Comparison of ENCODE assay signal across 9 mouse cellular contexts in the genomic region with DNA sequence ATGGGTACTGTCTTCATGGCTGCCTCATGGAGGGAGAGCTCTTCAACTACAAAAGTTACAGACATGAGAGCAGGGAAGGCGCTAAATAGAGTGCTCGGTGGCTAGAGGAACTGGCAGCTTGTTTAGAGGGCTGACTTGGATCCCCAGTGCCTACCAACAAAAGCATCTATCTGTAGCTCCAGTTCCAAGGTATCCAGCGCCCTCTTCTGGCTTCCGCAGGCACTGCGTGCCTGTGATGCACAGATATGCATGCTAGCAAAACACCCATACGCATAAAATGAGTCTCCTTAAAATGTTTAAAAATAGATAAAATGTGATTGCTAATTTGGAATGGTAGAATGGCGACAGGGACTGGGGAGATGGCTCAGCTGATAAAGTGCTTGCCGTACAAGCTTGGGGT. TPM values are rescaled to one million over a fixed set of nuclear protein-coding genes. Genes with fewer than 3 reads are reported as not detected.
DNase-seq lines count a peak whose midpoint lies in the region; ATAC-seq and TF ChIP-seq lines count a peak whose summit lies in the region.
"Had no signal": no experiment of that assay in that cellular context is flagged by ENCODE, and none has a peak within 500 bp of the region (broad histone marks: within the 10 kb centered on the region; RNA-seq: fewer than 3 reads in every experiment).

No protein-coding gene starts in this region.

- H3K36me3 ChIP-seq in E14TG2a.4 (ENCODE audit: insufficient read depth, low read length) = no peaks in the 10 kb centered on the region

- no peaks in the 10 kb centered on the region for H3K9me3 ChIP-seq in E14TG2a.4 (ENCODE audit: low read length)

- 0 out of 2 replicates have a peak, but pooled peaks have one; percentile 33 for ATAC-seq in megakaryocyte progenitor cell, adult 5-6 weeks (replicated peaks; ENCODE audit: poor library complexity)

- no peaks in the 10 kb centered on the region for H3K27me3 ChIP-seq in E14TG2a.4 (ENCODE audit: insufficient read depth, low read length)

- H3K4me3 ChIP-seq in E14TG2a.4 (replicated peaks; ENCODE audit: low read length) = no peak overlapping the region

- peak; percentile 56 to 77 for DNase-seq in cerebellum, postnatal 14 days
- DNase-seq in cerebellum, adult 9-10 months = no peak
- peak; percentile 47 to 74 for DNase-seq in left cerebral cortex, postnatal 14 days (ENCODE audit: low spot score in 2 of 2)
- no peak for DNase-seq in left cerebral cortex, adult 8-10 months (ENCODE audit: low spot score in 2 of 2)
- no peak for DNase-seq in frontal cortex, adult 2 months (ENCODE audit: extremely low spot score in 1 of 2, low spot score in 1 of 2)
- DNase-seq in heart, adult 9 months (ENCODE audit: low spot score in 2 of 2) = no peak

- peaks cover 11% of the 10 kb centered on the region; the same call in 1 of the 2 replicates for H3K4me1 ChIP-seq in E14TG2a.4 (replicated peaks; ENCODE audit: low read depth, low read length)

- TF ChIP-seq CTCF in E14TG2a.4 (conservative IDR thresholded peaks at IDR 0.05; ENCODE audit: low read length) = peak; percentile 93

- intact Hi-C loops in left cerebral cortex, postnatal 14 days (cut with DNase I) = no loop called here

RNA-seq across cellular contexts. Expression of a gene that starts 5.2 kb away (rescaled TPM):
- total RNA-seq in left cerebral cortex, postnatal 14 days (2021) = 10 to 100 TPM; 41.4 to 44.3 TPM
- total RNA-seq in left cerebral cortex, adult 8-10 months (2022) = 10 to 100 TPM; 42.5 to 65.6 (median 47.0) TPM
- total RNA-seq in megakaryocyte progenitor cell, adult 5-6 weeks (2015) = not detected in 2 replicates
- total RNA-seq in megakaryocyte progenitor cell, adult 5-6 weeks (2017) = not detected in 2 replicates
- 53.8 and 54.8 TPM in 2 replicates for polyA plus RNA-seq in frontal cortex, adult 2 months (2012; rRNA removed)
- total RNA-seq: heart, adult 8-10 months had no signal

RNA-seq across cellular contexts. Expression of a gene that starts 21.7 kb away (rescaled TPM):
- total RNA-seq in left cerebral cortex, postnatal 14 days (2021) = 1 to 10 TPM; 6.6 to 7.5 TPM
- total RNA-seq in left cerebral cortex, adult 8-10 months (2022) = 10 to 100 TPM in 1 of 4 experiments, 1 to 10 TPM in 3; 6.5 to 11.3 (median 7.9) TPM
- total RNA-seq in megakaryocyte progenitor cell, adult 5-6 weeks (2015) = 0.78 and 0.79 TPM in 2 replicates
- total RNA-seq in megakaryocyte progenitor cell, adult 5-6 weeks (2017) = 2.9 TPM in 1 of 2 replicates, not detected in the other
- 13.8 and 14.7 TPM in 2 replicates for polyA plus RNA-seq in frontal cortex, adult 2 months (2012; rRNA removed)

RNA-seq across cellular contexts. Expression of a gene that starts 51.2 kb away (rescaled TPM):
- 100 to 1,000 TPM; 158 to 184 TPM for total RNA-seq in left cerebral cortex, postnatal 14 days (2021)
- 100 to 1,000 TPM; 102 to 119 (median 108) TPM for total RNA-seq in left cerebral cortex, adult 8-10 months (2022)
- total RNA-seq in megakaryocyte progenitor cell, adult 5-6 weeks (2015) = not detected in 2 replicates
- total RNA-seq in megakaryocyte progenitor cell, adult 5-6 weeks (2017) = 0.07 TPM in 1 of 2 replicates, not detected in the other
- 129 and 152 TPM in 2 replicates for polyA plus RNA-seq in frontal cortex, adult 2 months (2012; rRNA removed)

Comparison
In these comparisons a context has a peak if more than half of its experiments do, and no peak if none do; other contexts are left out.
1. DNase-seq: peak in cerebellum, postnatal 14 days (2 of 2) and left cerebral cortex, postnatal 14 days (2 of 2); none in cerebellum, adult 9-10 months (single experiment), left cerebral cortex, adult 8-10 months (0 of 2), frontal cortex, adult 2 months (0 of 2) and heart, adult 9 months (0 of 2).
2. RNA of a gene that starts 5.2 kb away (total RNA-seq): 42.5 to 65.6 TPM in left cerebral cortex, adult 8-10 months and 41.4 to 44.3 TPM in left cerebral cortex, postnatal 14 days; not detected in megakaryocyte progenitor cell, adult 5-6 weeks; every median in the first group is over 10 times any median in the second.
3. RNA of a gene that starts 51.2 kb away (total RNA-seq): 158 to 184 TPM in left cerebral cortex, postnatal 14 days and 102 to 119 TPM in left cerebral cortex, adult 8-10 months; 0.07 TPM in megakaryocyte progenitor cell, adult 5-6 weeks; every median in the first group is over 10 times any median in the second.